ENCODE assay signal across 12 mouse cellular contexts in genomic region chr17:32621018-32621417, GRCm38 (mm10). TPM values are rescaled to one million over a fixed set of nuclear protein-coding genes. Genes with fewer than 3 reads are reported as not detected.
"Had no signal": no experiment of that assay in that cellular context is flagged by ENCODE, and none has a peak within 500 bp of the region (broad histone marks: within the 10 kb centered on the region; RNA-seq: fewer than 3 reads in every experiment).

Gene Cyp4f37, plus strand, starts transcription at chr17:32621309.

RNA-seq across cellular contexts. Expression of gene Cyp4f37, which starts in this region (rescaled TPM):
- polyA plus RNA-seq: liver, embryonic 14.5 days; liver, embryonic 16.5 days; lung, embryonic 14.5 days; lung, postnatal 0 days; macrophage; midbrain, embryonic 12.5 days; midbrain, embryonic 16.5 days; myocyte; neural tube, embryonic 11.5 days; neural tube, embryonic 15.5 days; stomach, embryonic 15.5 days; thymus, postnatal 0 days had no signal
